8 mouse cellular contexts compared by ENCODE assay signal in genomic region chr4:45764141-45764494, GRCm38 (mm10). TPM values are rescaled to one million over a fixed set of nuclear protein-coding genes. Genes with fewer than 3 reads are reported as not detected.
A peak's percentile ranks its signal among the peaks of the same experiment; 100 is the strongest.
DNase-seq lines count a peak whose midpoint lies in the region; ATAC-seq and TF ChIP-seq lines count a peak whose summit lies in the region.

No protein-coding gene starts in this region.

- no peak for ATAC-seq in forebrain, embryonic 12.5 days (ENCODE audit: low FRiP score)
- no peak for ATAC-seq in hindbrain, embryonic 12.5 days (ENCODE audit: low FRiP score)
- ATAC-seq in megakaryocyte, adult 5-6 weeks (ENCODE audit: poor library complexity, severe bottlenecking) = peak; percentile 71

- no peak overlapping the region for H3K9ac ChIP-seq in forebrain, embryonic 12.5 days
- peak overlapping the region; percentile 8; the same call in 1 of the 2 replicates for H3K9ac ChIP-seq in hindbrain, embryonic 12.5 days

- H3K27me3 ChIP-seq in forebrain, embryonic 12.5 days = peaks cover 32% of the 10 kb centered on the region
- H3K27me3 ChIP-seq in hindbrain, embryonic 12.5 days = peaks cover 27% of the 10 kb centered on the region

- H3K36me3 ChIP-seq in forebrain, embryonic 12.5 days (replicated peaks) = no peaks in the 10 kb centered on the region
- no peaks in the 10 kb centered on the region for H3K36me3 ChIP-seq in hindbrain, embryonic 12.5 days

- TF ChIP-seq POLR2A in lung, adult 2 months (IDR thresholded peaks at IDR 0.05; ENCODE audit: borderline replicate concordance, extremely low read depth, low read depth, low read length) = no peak

- peak overlapping the region; percentile 82 for H3K27ac ChIP-seq in forebrain, embryonic 12.5 days
- peak overlapping the region; percentile 87 for H3K27ac ChIP-seq in hindbrain, embryonic 12.5 days

- peak; percentile 17 for DNase-seq in lung, adult 2 months
- DNase-seq in lung, postnatal 25 days (ENCODE audit: low spot score) = no peak
- DNase-seq in adrenal gland, adult 2 months = no peak
- no peak for DNase-seq in cerebellum, postnatal 10 days
- no peak for DNase-seq in kidney, postnatal 25 days

- peaks cover 4% of the 10 kb centered on the region for H3K4me1 ChIP-seq in lung, adult 2 months (ENCODE audit: control insufficient read depth, insufficient read depth, low read length)
- H3K4me1 ChIP-seq in forebrain, embryonic 12.5 days = peaks cover 72% of the 10 kb centered on the region
- H3K4me1 ChIP-seq in hindbrain, embryonic 12.5 days = peaks cover 56% of the 10 kb centered on the region

- H3K4me3 ChIP-seq in lung, adult 2 months (replicated peaks; ENCODE audit: extremely low read depth, low read depth, low read length) = peak overlapping the region; percentile 31
- 0 out of 2 replicates have a peak overlapping the region, but pooled peaks have one; percentile 0 for H3K4me3 ChIP-seq in forebrain, embryonic 12.5 days (replicated peaks)
- H3K4me3 ChIP-seq in hindbrain, embryonic 12.5 days = no peak overlapping the region

- TF ChIP-seq CTCF in lung, adult 2 months (IDR thresholded peaks at IDR 0.05; ENCODE audit: insufficient read depth, low read length) = no peak

- 22% methylated on average over 10 of the region's 10 CpGs for WGBS in lung, adult 2 months
- whole genome bisulfite sequencing in forebrain, embryonic 12.5 days = 18% methylated on average over 10 of the region's 10 CpGs
- WGBS in hindbrain, embryonic 12.5 days = 8% methylated on average over 10 of the region's 10 CpGs

- H3K4me2 ChIP-seq in forebrain, embryonic 12.5 days = peak overlapping the region; percentile 23
- peak overlapping the region; percentile 37 for H3K4me2 ChIP-seq in hindbrain, embryonic 12.5 days (replicated peaks)

- H3K9me3 ChIP-seq in forebrain, embryonic 12.5 days = no peaks in the 10 kb centered on the region
- 0 out of 2 replicates have a peak, but pooled peaks cover 2% of the 10 kb centered on the region for H3K9me3 ChIP-seq in hindbrain, embryonic 12.5 days (replicated peaks)

RNA-seq across cellular contexts. Expression of gene Aldh1b1, which starts 34.7 kb away (rescaled TPM):
- polyA plus RNA-seq in lung, adult 2 months (2012; rRNA removed) = 3.1 and 3.9 TPM in 2 replicates
- polyA plus RNA-seq in forebrain, embryonic 12.5 days (2016; fragmentation: Nextera tagmentation; extraction: Ambion mirVana) = 9.7 and 11.3 TPM in 2 replicates
- 7.4 and 7.6 TPM in 2 replicates for polyA plus RNA-seq in hindbrain, embryonic 12.5 days (2016; fragmentation: Nextera tagmentation; extraction: Ambion mirVana)
- total RNA-seq in megakaryocyte, adult 5-6 weeks (2015) = 10.4 and 11.6 TPM in 2 replicates
- total RNA-seq in megakaryocyte, adult 5-6 weeks (2017) = 36.2 and 41.9 TPM in 2 replicates
- total RNA-seq in adrenal gland, adult 2 months (2021) = 10 to 100 TPM; 27.3 to 31.5 TPM
- polyA plus RNA-seq in adrenal gland, adult 2 months (2012; rRNA removed) = 30.6 and 31.8 TPM in 2 replicates
